Mouse (Mus musculus) layer of hippocampus, adult 18-20 months (tissue): ENCODE data around the gene Gm48551. TPM values are rescaled to one million over a fixed set of nuclear protein-coding genes. Genes with fewer than 3 reads are reported as not detected.
A peak's percentile ranks its signal among the peaks of the same experiment; 100 is the strongest.

Experiments used
- DNase-seq, 2 experiments: peaks; one replicate each; pipeline ENCODE4 v3.0.0; 2022; ENCODE audit warnings: low spot score in 2 of 2
- total RNA-seq, 2 experiments: library from RNA; stranded (reverse); gene quantifications; 2 replicates each; pipeline ENCODE4 v1.2.3; 2021

Gm48551 gene
- total RNA-seq, 2 experiments from 2014 or later, result 4.1 to 4.8 TPM

GRCm38 (mm10) chr10:81356991-81357844 lies 27.0 kb upstream of the Gm48551 start, which contains the start of gene Mfsd12:
TSS of gene Mfsd12 (plus strand) at chr10:81357491.
- peak; percentile 87 to 95 for DNase-seq

GRCm38 (mm10) chr10:81358209-81358608 lies 26.1 kb upstream of the Gm48551 start:
- DNase-seq, result no peak

- no peak for DNase-seq
Observed at GRCm38 (mm10) chr10:81358841-81359240, 25.4 kb upstream of the Gm48551 start.

GRCm38 (mm10) chr10:81360721-81361120 lies 23.5 kb upstream of the Gm48551 start:
- DNase-seq, result no peak

GRCm38 (mm10) chr10:81362336-81362949 lies 21.8 kb upstream of the Gm48551 start:
- no peak for DNase-seq

- DNase-seq, result no peak
Observed at GRCm38 (mm10) chr10:81363436-81364346, 20.6 kb upstream of the Gm48551 start.

GRCm38 (mm10) chr10:81364666-81365065 lies 19.6 kb upstream of the Gm48551 start:
- no peak for DNase-seq

GRCm38 (mm10) chr10:81365073-81365472 lies 19.2 kb upstream of the Gm48551 start:
- no peak for DNase-seq

- DNase-seq, result no peak
Observed at GRCm38 (mm10) chr10:81365672-81366476, 18.4 kb upstream of the Gm48551 start, which contains the start of gene 4930404N11Rik. TSS of gene 4930404N11Rik (minus strand) at chr10:81365816.

GRCm38 (mm10) chr10:81366477-81367206 lies 17.6 kb upstream of the Gm48551 start:
- no peak for DNase-seq

- no peak for DNase-seq
Observed at GRCm38 (mm10) chr10:81367207-81367495, 17.1 kb upstream of the Gm48551 start.

GRCm38 (mm10) chr10:81375322-81375721 lies 8.9 kb upstream of the Gm48551 start:
- DNase-seq, result no peak

GRCm38 (mm10) chr10:81376561-81377361 lies 7.5 kb upstream of the Gm48551 start:
- no peak for DNase-seq

- no peak for DNase-seq
Observed at GRCm38 (mm10) chr10:81377362-81377664, 7.0 kb upstream of the Gm48551 start.

- DNase-seq, result no peak
Observed at GRCm38 (mm10) chr10:81377793-81378552, 6.3 kb upstream of the Gm48551 start, which contains the start of gene Fzr1. TSS of gene Fzr1 (minus strand) at chr10:81378516.

GRCm38 (mm10) chr10:81378553-81379182 lies 5.6 kb upstream of the Gm48551 start:
- DNase-seq, result peak; percentile 100

GRCm38 (mm10) chr10:81379183-81379553 lies 5.1 kb upstream of the Gm48551 start:
- no peak for DNase-seq

GRCm38 (mm10) chr10:81379809-81380378 lies 4.4 kb upstream of the Gm48551 start:
- no peak for DNase-seq
